Mouse (Mus musculus): Measurements from ENCODE around the gene Zfp467. TPM values are rescaled to one million over a fixed set of nuclear protein-coding genes. Genes with fewer than 3 reads are reported as not detected.

Gene Zfp467
- polyA plus RNA-seq, 1 experiment from 2014 or later = 33.4 TPM

GRCm38 (mm10) chr6:48426956-48427355, 18.7 kb downstream of the Zfp467 start:
- no peak overlapping the region for H3K4me3 ChIP-seq (replicated peaks; ENCODE audit: low read depth, low read length)
- no peaks in the 10 kb centered on the region for H3K27me3 ChIP-seq (ENCODE audit: insufficient read depth, low read length)
- no peak for TF ChIP-seq CTCF (IDR thresholded peaks at IDR 0.05; ENCODE audit: low read depth)
- ATAC-seq (replicated peaks; ENCODE audit: low FRiP score, low read depth) (no peak), DNase-seq (ENCODE audit: low spot score) (no peak)
- H3K4me2 ChIP-seq (ENCODE audit: low read length) = no peak overlapping the region
- WGBS = 80% methylated on average over 5 of the region's 5 CpGs
- no peaks in the 10 kb centered on the region for H3K9me3 ChIP-seq (replicated peaks; ENCODE audit: low read length)
- no peak overlapping the region for H3K9ac ChIP-seq (ENCODE audit: low read depth, low read length)
- no peaks in the 10 kb centered on the region for H3K36me3 ChIP-seq (ENCODE audit: insufficient read depth, low read length)
- no peak overlapping the region for H3K27ac ChIP-seq
- H3K4me1 ChIP-seq (replicated peaks; ENCODE audit: insufficient read depth, low read length) = 0 out of 2 replicates have a peak, but pooled peaks cover 5% of the 10 kb centered on the region

DNA sequence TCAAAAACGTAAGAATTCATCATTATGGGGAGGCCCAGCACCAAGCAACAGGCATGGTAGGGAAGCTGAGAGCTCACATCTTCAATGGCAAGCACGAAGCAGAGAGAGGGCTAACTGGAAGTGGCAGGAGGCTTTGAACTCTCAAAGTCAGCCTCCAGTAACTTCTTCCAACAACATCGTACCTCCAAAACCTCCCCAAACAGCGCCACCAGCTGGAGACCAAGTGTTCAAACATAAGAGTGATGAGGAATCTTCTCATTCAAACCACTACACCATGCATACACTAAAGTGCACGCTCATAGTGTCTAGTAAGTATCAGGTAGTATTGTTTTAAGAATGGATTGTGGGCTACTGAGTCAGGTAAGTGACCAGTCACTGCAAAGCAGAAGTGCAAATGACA, 21.6 kb downstream of the Zfp467 start:
- peak; percentile 23; the same call in 1 of the 2 replicates for TF ChIP-seq CTCF (IDR thresholded peaks at IDR 0.05; ENCODE audit: low read depth)
- ATAC-seq (replicated peaks; ENCODE audit: low FRiP score, low read depth) (no peak), DNase-seq (ENCODE audit: low spot score) (no peak)
- Histone ChIP-seq H3K4me2 (ENCODE audit: low read length) (no peak overlapping the region), H3K9me3 (replicated peaks; ENCODE audit: low read length) (no peaks in the 10 kb centered on the region), H3K27me3 (ENCODE audit: insufficient read depth, low read length) (no peaks in the 10 kb centered on the region), H3K4me1 (replicated peaks; ENCODE audit: insufficient read depth, low read length) (0 out of 2 replicates have a peak, but pooled peaks cover 5% of the 10 kb centered on the region), H3K9ac (ENCODE audit: low read depth, low read length) (no peak overlapping the region), H3K27ac (no peak overlapping the region), H3K4me3 (replicated peaks; ENCODE audit: low read depth, low read length) (no peak overlapping the region), H3K36me3 (ENCODE audit: insufficient read depth, low read length) (no peaks in the 10 kb centered on the region)
- 69% methylated on average over 5 of the region's 5 CpGs for WGBS

DNA sequence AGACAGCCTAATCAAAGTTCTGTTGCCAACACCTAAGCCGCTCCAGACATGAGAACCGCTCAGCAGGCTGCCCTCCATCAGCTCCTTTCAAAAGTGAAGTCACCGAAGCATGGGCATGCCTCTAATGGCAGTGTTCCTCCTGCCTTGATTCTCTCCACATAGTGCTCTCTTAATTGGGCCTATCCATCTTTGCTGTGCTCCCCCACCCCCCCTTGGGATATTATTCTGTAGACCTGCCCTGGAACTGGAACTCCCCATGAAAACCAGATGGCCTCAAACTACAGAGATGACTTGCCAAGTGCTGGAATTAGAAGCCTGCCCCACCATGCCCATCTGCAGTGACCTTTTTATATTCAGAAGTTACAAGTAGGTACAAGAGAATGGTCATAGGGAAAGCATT, 22.3 kb downstream of the Zfp467 start:
- 53% methylated on average over 3 of the region's 3 CpGs for WGBS
- no peaks in the 10 kb centered on the region for H3K9me3 ChIP-seq (replicated peaks; ENCODE audit: low read length)
- H3K9ac ChIP-seq (ENCODE audit: low read depth, low read length) = no peak overlapping the region
- no peak for ATAC-seq (replicated peaks; ENCODE audit: low FRiP score, low read depth)
- no peak for DNase-seq (ENCODE audit: low spot score)
- no peaks in the 10 kb centered on the region for H3K27me3 ChIP-seq (ENCODE audit: insufficient read depth, low read length)
- 0 out of 2 replicates have a peak, but pooled peaks cover 4% of the 10 kb centered on the region for H3K36me3 ChIP-seq (ENCODE audit: insufficient read depth, low read length)
- H3K27ac ChIP-seq = no peak overlapping the region
- 0 out of 2 replicates have a peak, but pooled peaks cover 5% of the 10 kb centered on the region for H3K4me1 ChIP-seq (replicated peaks; ENCODE audit: insufficient read depth, low read length)
- no peak overlapping the region for H3K4me2 ChIP-seq (ENCODE audit: low read length)
- TF ChIP-seq CTCF (IDR thresholded peaks at IDR 0.05; ENCODE audit: low read depth) = no peak
- H3K4me3 ChIP-seq (replicated peaks; ENCODE audit: low read depth, low read length) = no peak overlapping the region

GRCm38 (mm10) chr6:48420647-48421046, 25.0 kb downstream of the Zfp467 start:
- ATAC-seq (replicated peaks; ENCODE audit: low FRiP score, low read depth) = no peak
- H3K9me3 ChIP-seq (replicated peaks; ENCODE audit: low read length) = no peaks in the 10 kb centered on the region
- no peaks in the 10 kb centered on the region for H3K27me3 ChIP-seq (ENCODE audit: insufficient read depth, low read length)
- no peak for DNase-seq (ENCODE audit: low spot score)
- H3K9ac ChIP-seq (ENCODE audit: low read depth, low read length) = no peak overlapping the region
- H3K4me3 ChIP-seq (replicated peaks; ENCODE audit: low read depth, low read length) = no peak overlapping the region
- peaks cover 26% of the 10 kb centered on the region; the same call in 1 of the 2 replicates for H3K36me3 ChIP-seq (ENCODE audit: insufficient read depth, low read length)
- H3K27ac ChIP-seq = no peak overlapping the region
- WGBS = 8% methylated on average over 2 of the region's 2 CpGs
- H3K4me1 ChIP-seq (replicated peaks; ENCODE audit: insufficient read depth, low read length) = 0 out of 2 replicates have a peak, but pooled peaks cover 5% of the 10 kb centered on the region
- no peak for TF ChIP-seq CTCF (IDR thresholded peaks at IDR 0.05; ENCODE audit: low read depth)
- H3K4me2 ChIP-seq (ENCODE audit: low read length) = no peak overlapping the region

- ATAC-seq (replicated peaks; ENCODE audit: low FRiP score, low read depth) = no peak
- H3K9ac ChIP-seq (ENCODE audit: low read depth, low read length) = no peak overlapping the region
- no peak overlapping the region for H3K4me2 ChIP-seq (ENCODE audit: low read length)
- no peak for DNase-seq (ENCODE audit: low spot score)
- no peak overlapping the region for H3K27ac ChIP-seq
- no peaks in the 10 kb centered on the region for H3K4me1 ChIP-seq (replicated peaks; ENCODE audit: insufficient read depth, low read length)
- TF ChIP-seq CTCF (IDR thresholded peaks at IDR 0.05; ENCODE audit: low read depth) = peak; percentile 19; the same call in 1 of the 2 replicates
- peaks cover 62% of the 10 kb centered on the region for H3K36me3 ChIP-seq (ENCODE audit: insufficient read depth, low read length)
- no peaks in the 10 kb centered on the region for H3K27me3 ChIP-seq (ENCODE audit: insufficient read depth, low read length)
- no peaks in the 10 kb centered on the region for H3K9me3 ChIP-seq (replicated peaks; ENCODE audit: low read length)
- WGBS = 75% methylated on average over 2 of the region's 2 CpGs
- H3K4me3 ChIP-seq (replicated peaks; ENCODE audit: low read depth, low read length) = no peak overlapping the region
Observed at GRCm38 (mm10) chr6:48416486-48416885, 29.1 kb downstream of the Zfp467 start.

DNA sequence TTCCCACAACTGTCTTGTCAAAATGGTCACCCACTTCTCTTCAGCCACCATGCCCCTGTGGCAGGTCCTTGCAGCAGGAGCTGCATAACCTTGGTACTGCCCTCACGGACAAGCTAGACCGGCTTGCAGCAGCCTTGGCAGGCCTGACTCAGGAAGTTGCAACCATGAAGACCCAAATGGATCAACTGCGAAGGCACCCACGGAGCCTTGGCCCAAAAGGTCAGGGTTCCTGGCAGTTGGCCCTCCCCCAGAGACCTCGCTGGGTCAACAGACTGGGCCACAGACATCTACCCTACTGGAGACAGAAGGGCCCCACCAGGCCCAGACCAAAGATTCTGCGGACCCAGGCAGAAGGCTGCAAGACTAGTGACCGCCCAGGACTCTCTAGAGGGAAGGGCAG, 30.0 kb downstream of the Zfp467 start:
- WGBS = 92% methylated on average over 7 of the region's 7 CpGs

DNA sequence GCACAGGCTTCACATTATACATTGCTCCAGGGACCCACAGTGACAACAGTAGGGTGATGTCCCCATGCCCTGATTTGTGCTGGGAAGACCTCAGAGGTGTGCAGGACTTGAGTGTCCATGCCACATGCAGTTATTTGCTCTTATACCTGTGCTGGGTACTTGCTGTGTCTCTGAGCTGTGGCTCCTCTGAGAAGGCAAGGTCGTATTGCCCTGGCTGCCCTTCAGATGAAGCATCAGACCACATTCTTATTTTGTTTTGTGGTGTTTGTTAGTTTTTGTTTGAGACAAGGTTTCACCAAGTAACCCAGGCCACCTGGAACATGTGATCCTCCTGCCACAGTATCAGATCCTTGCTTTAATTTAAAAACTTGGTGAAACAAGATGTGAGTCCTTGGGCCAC, 30.7 kb downstream of the Zfp467 start:
- DNase-seq (ENCODE audit: low spot score) = no peak
- H3K9ac ChIP-seq (ENCODE audit: low read depth, low read length) = no peak overlapping the region
- no peaks in the 10 kb centered on the region for H3K27me3 ChIP-seq (ENCODE audit: insufficient read depth, low read length)
- WGBS = 76% methylated on average over 1 of the region's 1 CpGs
- no peak overlapping the region for H3K4me2 ChIP-seq (ENCODE audit: low read length)
- ATAC-seq (replicated peaks; ENCODE audit: low FRiP score, low read depth) = no peak
- TF ChIP-seq CTCF (IDR thresholded peaks at IDR 0.05; ENCODE audit: low read depth) = no peak
- H3K4me3 ChIP-seq (replicated peaks; ENCODE audit: low read depth, low read length) = no peak overlapping the region
- H3K27ac ChIP-seq = no peak overlapping the region
- H3K4me1 ChIP-seq (replicated peaks; ENCODE audit: insufficient read depth, low read length) = no peaks in the 10 kb centered on the region
- no peaks in the 10 kb centered on the region for H3K9me3 ChIP-seq (replicated peaks; ENCODE audit: low read length)
- peaks cover 74% of the 10 kb centered on the region for H3K36me3 ChIP-seq (ENCODE audit: insufficient read depth, low read length)

More for the DNA sequence above, 30.0 kb downstream of the Zfp467 start:
- Histone ChIP-seq H3K9me3 (replicated peaks; ENCODE audit: low read length) (no peaks in the 10 kb centered on the region), H3K4me3 (replicated peaks; ENCODE audit: low read depth, low read length) (no peak overlapping the region), H3K36me3 (ENCODE audit: insufficient read depth, low read length) (peaks cover 68% of the 10 kb centered on the region), H3K27ac (no peak overlapping the region), H3K4me2 (ENCODE audit: low read length) (no peak overlapping the region), H3K27me3 (ENCODE audit: insufficient read depth, low read length) (no peaks in the 10 kb centered on the region), H3K4me1 (replicated peaks; ENCODE audit: insufficient read depth, low read length) (no peaks in the 10 kb centered on the region), H3K9ac (ENCODE audit: low read depth, low read length) (no peak overlapping the region)
- no peak for TF ChIP-seq CTCF (IDR thresholded peaks at IDR 0.05; ENCODE audit: low read depth)
- ATAC-seq (replicated peaks; ENCODE audit: low FRiP score, low read depth) = no peak
- no peak for DNase-seq (ENCODE audit: low spot score)
